In genomic region chr9:71586408-71586807, GRCm38 (mm10) we compare ENCODE assay signal across 14 mouse cellular contexts. TPM values are rescaled to one million over a fixed set of nuclear protein-coding genes. Genes with fewer than 3 reads are reported as not detected.
DNase-seq lines count a peak whose midpoint lies in the region.
"Had no signal": no experiment of that assay in that cellular context is flagged by ENCODE, and none has a peak within 500 bp of the region (broad histone marks: within the 10 kb centered on the region; RNA-seq: fewer than 3 reads in every experiment).

No protein-coding gene starts in this region.

- DNase-seq in heart, adult 11 months, result peak; percentile 94
- no peak for DNase-seq in heart, postnatal 25 days (ENCODE audit: low spot score)
- peak; percentile 82 for DNase-seq in urinary bladder, postnatal 14 days (ENCODE audit: low spot score)
- DNase-seq in urinary bladder, postnatal 10 days (ENCODE audit: low spot score), result no peak
- peak; percentile 65 for DNase-seq in lung, postnatal 10 days
- no peak for DNase-seq in frontal cortex, postnatal 36 days (ENCODE audit: low spot score in 2 of 2)
- no peak for DNase-seq in layer of hippocampus, adult 9-10 months (ENCODE audit: low spot score)
- no peak for DNase-seq in frontal cortex, postnatal 25 days (ENCODE audit: low spot score in 2 of 2)
- DNase-seq: cerebellum, adult 8-10 months; gastrocnemius, postnatal 10 days; liver; liver, postnatal 0 days; thymus, postnatal 36 days had no signal

- intact Hi-C loops in heart, postnatal 25 days (cut with DNase I), result no loop called here

RNA-seq across cellular contexts. Expression of gene Myzap, which starts 5.8 kb away (rescaled TPM):
- 100 to 1,000 TPM; 381 to 383 TPM for total RNA-seq in heart, postnatal 25 days (2021)
- total RNA-seq: megakaryocyte-erythroid progenitor cell, adult 5-6 weeks had no signal

Comparison
In these comparisons a context has a peak if more than half of its experiments do, and no peak if none do; other contexts are left out.
1. DNase-seq: peak in heart, adult 11 months (single experiment), urinary bladder, postnatal 14 days (single experiment) and lung, postnatal 10 days (single experiment); none in heart, postnatal 25 days (single experiment), urinary bladder, postnatal 10 days (single experiment), frontal cortex, postnatal 36 days (0 of 2), layer of hippocampus, adult 9-10 months (single experiment) and frontal cortex, postnatal 25 days (0 of 2).